Mouse (Mus musculus): ENCODE measurements around the gene 6030408B16Rik. TPM values are rescaled to one million over a fixed set of nuclear protein-coding genes. Genes with fewer than 3 reads are reported as not detected.

Gene 6030408B16Rik
- polyA plus RNA-seq (2012; rRNA removed), result 0.13 and 0.37 TPM in 2 replicates

GRCm38 (mm10) chr15:101293025-101293621, at the start of gene 6030408B16Rik:
6030408B16Rik (plus strand) TSS chr15:101293212.
- Histone ChIP-seq H3K27me3 (replicated peaks; ENCODE audit: control insufficient read depth, insufficient read depth, low read length) (no peaks in the 10 kb centered on the region), H3K4me3 (ENCODE audit: insufficient read depth, low read depth, low read length) (no peak within 1 kb of the TSS), H3K4me1 (ENCODE audit: control insufficient read depth, insufficient read depth, low read length) (no peaks in the 10 kb centered on the region), H3K27ac (ENCODE audit: insufficient read depth, low read depth, low read length) (no peak within 1 kb of the TSS), H3K36me3 (ENCODE audit: control insufficient read depth, insufficient read depth, low read length) (no peaks in the 10 kb centered on the region)
- 53% methylated on average over 18 of the region's 18 CpGs for WGBS
- no peak for DNase-seq
- TF ChIP-seq POLR2A (IDR thresholded peaks at IDR 0.05; ENCODE audit: low read depth, low read length) (no peak), CTCF (conservative IDR thresholded peaks at IDR 0.05; ENCODE audit: insufficient read depth, insufficient read length, low read depth, low read length) (no peak)

- Histone ChIP-seq H3K27ac (ENCODE audit: insufficient read depth, low read depth, low read length) (no peak overlapping the region), H3K4me1 (ENCODE audit: control insufficient read depth, insufficient read depth, low read length) (peaks cover 6% of the 10 kb centered on the region; the same call in 1 of the 2 replicates), H3K36me3 (ENCODE audit: control insufficient read depth, insufficient read depth, low read length) (no peaks in the 10 kb centered on the region), H3K27me3 (replicated peaks; ENCODE audit: control insufficient read depth, insufficient read depth, low read length) (no peaks in the 10 kb centered on the region), H3K4me3 (ENCODE audit: insufficient read depth, low read depth, low read length) (no peak overlapping the region)
- TF ChIP-seq POLR2A (IDR thresholded peaks at IDR 0.05; ENCODE audit: low read depth, low read length) (no peak), CTCF (conservative IDR thresholded peaks at IDR 0.05; ENCODE audit: insufficient read depth, insufficient read length, low read depth, low read length) (no peak)
- 77% methylated on average over 3 of the region's 3 CpGs for WGBS
- DNase-seq, result no peak
Observed at GRCm38 (mm10) chr15:101244012-101244411, 49.0 kb upstream of the 6030408B16Rik start.

GRCm38 (mm10) chr15:101246231-101247154, 46.5 kb upstream of the 6030408B16Rik start:
- Histone ChIP-seq H3K36me3 (ENCODE audit: control insufficient read depth, insufficient read depth, low read length) (no peaks in the 10 kb centered on the region), H3K4me1 (ENCODE audit: control insufficient read depth, insufficient read depth, low read length) (peaks cover 3% of the 10 kb centered on the region; the same call in 1 of the 2 replicates), H3K27me3 (replicated peaks; ENCODE audit: control insufficient read depth, insufficient read depth, low read length) (no peaks in the 10 kb centered on the region), H3K4me3 (ENCODE audit: insufficient read depth, low read depth, low read length) (peak overlapping the region; percentile 26), H3K27ac (ENCODE audit: insufficient read depth, low read depth, low read length) (peak overlapping the region; percentile 64)
- WGBS, result 1% methylated on average over 56 of the region's 56 CpGs
- DNase-seq, result peak; percentile 99
- TF ChIP-seq CTCF (conservative IDR thresholded peaks at IDR 0.05; ENCODE audit: insufficient read depth, insufficient read length, low read depth, low read length), result peak; percentile 25; the same call in 1 of the 2 replicates
- TF ChIP-seq POLR2A (IDR thresholded peaks at IDR 0.05; ENCODE audit: low read depth, low read length), result peak; percentile 30

DNA sequence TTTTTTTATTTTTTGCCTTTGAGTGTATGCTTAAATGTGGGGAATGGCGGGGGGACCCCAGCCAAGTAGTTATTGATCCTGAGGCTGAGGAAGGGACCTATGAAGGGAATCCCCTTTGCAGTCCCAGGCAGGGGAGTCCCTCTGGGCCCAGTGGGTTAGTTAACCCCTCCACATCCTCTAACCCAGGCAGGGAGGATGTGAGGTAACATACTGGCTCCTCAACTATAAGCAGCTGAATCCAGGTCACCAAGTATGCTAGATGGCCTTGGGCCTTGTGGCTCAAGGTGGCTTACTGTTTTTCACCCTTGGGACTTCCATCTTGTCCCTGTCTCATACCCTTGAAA, 45.9 kb upstream of the 6030408B16Rik start:
- no peak overlapping the region for H3K27ac ChIP-seq (ENCODE audit: insufficient read depth, low read depth, low read length)
- no peak for DNase-seq

DNA sequence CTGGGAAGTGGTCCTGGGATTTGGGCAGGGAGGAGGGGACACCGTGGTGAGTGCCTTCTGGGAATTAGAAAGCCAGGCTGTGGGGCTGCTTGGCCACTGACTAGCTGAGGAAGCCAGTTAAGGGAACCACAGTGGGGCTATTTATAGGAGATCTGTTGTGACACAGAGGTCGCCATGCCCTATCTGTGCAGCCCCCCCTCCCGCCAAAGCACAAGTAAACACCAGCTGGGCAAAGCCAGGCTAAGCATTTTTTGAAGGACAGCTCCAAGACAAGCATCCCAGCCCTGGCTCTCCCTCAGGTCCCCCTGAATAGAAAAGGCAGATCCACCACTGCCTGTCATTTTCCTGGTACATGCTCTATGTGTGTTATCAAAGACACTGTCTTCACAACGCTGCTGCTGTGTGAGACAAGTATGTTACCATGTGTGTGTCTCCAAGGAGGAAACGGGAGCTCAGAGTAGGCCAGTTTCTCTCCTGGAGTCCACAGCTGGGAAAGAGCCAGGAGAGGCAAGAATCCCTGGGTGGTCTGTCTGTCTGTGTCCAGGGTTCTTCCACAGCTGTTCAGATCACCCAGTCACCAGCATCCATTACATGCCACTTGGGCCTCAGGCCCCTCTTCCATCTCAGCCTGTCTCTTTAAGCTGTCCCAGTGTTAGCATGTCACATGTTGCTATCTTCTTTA, 44.8 kb upstream of the 6030408B16Rik start:
- no peak for DNase-seq
- Histone ChIP-seq H3K36me3 (ENCODE audit: control insufficient read depth, insufficient read depth, low read length) (no peaks in the 10 kb centered on the region), H3K27me3 (replicated peaks; ENCODE audit: control insufficient read depth, insufficient read depth, low read length) (no peaks in the 10 kb centered on the region), H3K4me3 (ENCODE audit: insufficient read depth, low read depth, low read length) (no peak overlapping the region), H3K27ac (ENCODE audit: insufficient read depth, low read depth, low read length) (no peak overlapping the region), H3K4me1 (ENCODE audit: control insufficient read depth, insufficient read depth, low read length) (peaks cover 4% of the 10 kb centered on the region; the same call in 1 of the 2 replicates)
- 81% methylated on average over 5 of the region's 5 CpGs for WGBS
- no peak for TF ChIP-seq CTCF (conservative IDR thresholded peaks at IDR 0.05; ENCODE audit: insufficient read depth, insufficient read length, low read depth, low read length)
- TF ChIP-seq POLR2A (IDR thresholded peaks at IDR 0.05; ENCODE audit: low read depth, low read length), result no peak

More for the DNA sequence above, 45.9 kb upstream of the 6030408B16Rik start:
- no peaks in the 10 kb centered on the region; the same call in 1 of the 2 replicates for H3K4me1 ChIP-seq (ENCODE audit: control insufficient read depth, insufficient read depth, low read length)
- H3K36me3 ChIP-seq (ENCODE audit: control insufficient read depth, insufficient read depth, low read length), result no peaks in the 10 kb centered on the region
- TF ChIP-seq POLR2A (IDR thresholded peaks at IDR 0.05; ENCODE audit: low read depth, low read length) (no peak), CTCF (conservative IDR thresholded peaks at IDR 0.05; ENCODE audit: insufficient read depth, insufficient read length, low read depth, low read length) (no peak)
- 83% methylated on average over 1 of the region's 1 CpGs for WGBS
- H3K4me3 ChIP-seq (ENCODE audit: insufficient read depth, low read depth, low read length), result no peak overlapping the region
- no peaks in the 10 kb centered on the region for H3K27me3 ChIP-seq (replicated peaks; ENCODE audit: control insufficient read depth, insufficient read depth, low read length)

GRCm38 (mm10) chr15:101250220-101250800, 42.7 kb upstream of the 6030408B16Rik start:
- WGBS, result 67% methylated on average over 9 of the region's 9 CpGs

More at GRCm38 (mm10) chr15:101250220-101250800, 42.7 kb upstream of the 6030408B16Rik start:
- H3K4me3 ChIP-seq (ENCODE audit: insufficient read depth, low read depth, low read length), result no peak overlapping the region
- TF ChIP-seq POLR2A (IDR thresholded peaks at IDR 0.05; ENCODE audit: low read depth, low read length) (no peak), CTCF (conservative IDR thresholded peaks at IDR 0.05; ENCODE audit: insufficient read depth, insufficient read length, low read depth, low read length) (no peak)
- H3K4me1 ChIP-seq (ENCODE audit: control insufficient read depth, insufficient read depth, low read length), result peaks cover 5% of the 10 kb centered on the region; the same call in 1 of the 2 replicates
- no peak overlapping the region for H3K27ac ChIP-seq (ENCODE audit: insufficient read depth, low read depth, low read length)
- no peak for DNase-seq
- no peaks in the 10 kb centered on the region for H3K36me3 ChIP-seq (ENCODE audit: control insufficient read depth, insufficient read depth, low read length)
- no peaks in the 10 kb centered on the region for H3K27me3 ChIP-seq (replicated peaks; ENCODE audit: control insufficient read depth, insufficient read depth, low read length)

Measured in kidney, adult 2 months (tissue).